Comparison of ENCODE assay signal across 23 mouse cellular contexts in genomic region chr11:76150980-76151379, GRCm38 (mm10). TPM values are rescaled to one million over a fixed set of nuclear protein-coding genes. Genes with fewer than 3 reads are reported as not detected.
DNase-seq lines count a peak whose midpoint lies in the region; ATAC-seq and TF ChIP-seq lines count a peak whose summit lies in the region.
"Had no signal": no experiment of that assay in that cellular context is flagged by ENCODE, and none has a peak within 500 bp of the region (broad histone marks: within the 10 kb centered on the region; RNA-seq: fewer than 3 reads in every experiment).

No protein-coding gene starts in this region.

- no peak overlapping the region for H3K9ac ChIP-seq in heart, adult 2 months (ENCODE audit: low read depth, low read length)
- no peak overlapping the region; the same call in 1 of the 2 replicates for H3K9ac ChIP-seq in ES-E14 (ENCODE audit: insufficient read depth, low read depth, low read length, poor library complexity, severe bottlenecking)
- no peak overlapping the region for H3K9ac ChIP-seq in embryonic facial prominence, embryonic 15.5 days
- H3K9ac ChIP-seq: forebrain, postnatal 0 days; hindbrain, embryonic 15.5 days; liver, embryonic 12.5 days had no signal

- peaks cover 8% of the 10 kb centered on the region; the same call in 1 of the 2 replicates for H3K36me3 ChIP-seq in heart, adult 2 months (ENCODE audit: control insufficient read depth, insufficient read depth, low read length)
- H3K36me3 ChIP-seq in ES-E14 (ENCODE audit: control insufficient read depth, insufficient read depth, low read length, poor library complexity, severe bottlenecking) = peaks cover 2% of the 10 kb centered on the region; the same call in 1 of the 2 replicates
- peaks cover 6% of the 10 kb centered on the region; the same call in 1 of the 2 replicates for H3K36me3 ChIP-seq in embryonic facial prominence, embryonic 15.5 days

- intact Hi-C loops in heart, adult 2 months (cut with DNase I) = no loop called here

- no peak for TF ChIP-seq POLR2A in heart, adult 2 months (IDR thresholded peaks at IDR 0.05; ENCODE audit: insufficient read depth, low read depth, low read length)

- H3K9me3 ChIP-seq in ES-E14 (ENCODE audit: control insufficient read depth, insufficient read depth, low read depth, low read length) = peaks cover 16% of the 10 kb centered on the region
- no peaks in the 10 kb centered on the region for H3K9me3 ChIP-seq in embryonic facial prominence, embryonic 15.5 days (replicated peaks)
- H3K9me3 ChIP-seq: hindbrain, embryonic 15.5 days; liver, embryonic 12.5 days had no signal

- no peaks in the 10 kb centered on the region for H3K27me3 ChIP-seq in heart, adult 2 months (ENCODE audit: control insufficient read depth, insufficient read depth, low read length)
- no peaks in the 10 kb centered on the region for H3K27me3 ChIP-seq in embryonic facial prominence, embryonic 15.5 days
- H3K27me3 ChIP-seq: hindbrain, embryonic 15.5 days; liver, embryonic 12.5 days had no signal

- no peak overlapping the region for H3K4me3 ChIP-seq in heart, adult 2 months
- no peak overlapping the region for H3K4me3 ChIP-seq in layer of hippocampus, adult 2 months
- no peak overlapping the region; a peak in 1 of 4 replicates for H3K4me3 ChIP-seq in ES-E14 (ENCODE audit: insufficient read depth in 1 of 2, low read depth in 1 of 2, low read length in 2 of 2, poor library complexity in 1 of 2, severe bottlenecking in 1 of 2)
- H3K4me3 ChIP-seq in embryonic facial prominence, embryonic 15.5 days (replicated peaks) = no peak overlapping the region
- H3K4me3 ChIP-seq: hindbrain, embryonic 15.5 days; left cerebral cortex, adult 2 months; liver, embryonic 12.5 days had no signal

- TF ChIP-seq CTCF in heart, adult 2 months (IDR thresholded peaks at IDR 0.05) = no peak
- TF ChIP-seq CTCF in layer of hippocampus, adult 2 months (conservative IDR thresholded peaks at IDR 0.05) = no peak

- TF ChIP-seq EP300 in heart, adult 2 months (IDR thresholded peaks at IDR 0.05; ENCODE audit: insufficient read depth, low read depth, low read length) = no peak

- ATAC-seq in embryonic facial prominence, embryonic 15.5 days (ENCODE audit: insufficient number of reproducible peaks, low FRiP score, low TSS enrichment, low read depth) = no peak
- no peak for ATAC-seq in erythroid progenitor cell, adult 5-6 weeks (replicated peaks; ENCODE audit: low FRiP score, poor library complexity, severe bottlenecking)
- ATAC-seq: forebrain, postnatal 0 days; intestine, embryonic 16.5 days; liver, embryonic 12.5 days had no signal

- H3K27ac ChIP-seq in heart, adult 2 months = peak overlapping the region; percentile 7
- H3K27ac ChIP-seq in layer of hippocampus, adult 2 months = peak overlapping the region; percentile 28; the same call in 1 of the 2 replicates
- peak overlapping the region; percentile 33; the same call in 1 of the 2 replicates for H3K27ac ChIP-seq in ES-E14 (ENCODE audit: insufficient read depth, low read depth, low read length, poor library complexity, severe bottlenecking)
- peak overlapping the region; percentile 36 for H3K27ac ChIP-seq in embryonic facial prominence, embryonic 15.5 days (replicated peaks)
- H3K27ac ChIP-seq: hindbrain, embryonic 15.5 days; left cerebral cortex, adult 2 months; liver, embryonic 12.5 days had no signal

- H3K4me1 ChIP-seq in heart, adult 2 months (ENCODE audit: control insufficient read depth, insufficient read depth, low read length) = peaks cover 5% of the 10 kb centered on the region
- H3K4me1 ChIP-seq in ES-E14 (ENCODE audit: control insufficient read depth in 2 of 2, insufficient read depth in 2 of 2, low read length in 2 of 2, poor library complexity in 1 of 2) = 0 out of 4 replicates have a peak, but pooled peaks cover 0 to 2% of the 10 kb centered on the region in 2 experiments
- H3K4me1 ChIP-seq in embryonic facial prominence, embryonic 15.5 days = peaks cover 26% of the 10 kb centered on the region
- H3K4me1 ChIP-seq: liver, embryonic 12.5 days had no signal

- no peak overlapping the region for H3K4me2 ChIP-seq in embryonic facial prominence, embryonic 15.5 days (replicated peaks)
- H3K4me2 ChIP-seq: hindbrain, embryonic 15.5 days; liver, embryonic 12.5 days; midbrain, embryonic 11.5 days had no signal

- 37% methylated on average over 4 of the region's 4 CpGs for WGBS in heart, adult 2 months
- 39% methylated on average over 4 of the region's 4 CpGs for WGBS in embryonic facial prominence, embryonic 15.5 days

- no peaks in the 10 kb centered on the region for H3K79me2 ChIP-seq in heart, adult 2 months (replicated peaks; ENCODE audit: control insufficient read depth, insufficient read depth, low read length)

- in situ Hi-C loops in ES-E14 (cut with MboI; ENCODE audit: low sequenced_read_pairs in 2 of 2, unreplicated experiment in 2 of 2) = no loop called here

- DNase-seq in heart, adult 2 months = no peak
- DNase-seq in heart, postnatal 4 days = no peak
- no peak for DNase-seq in layer of hippocampus, adult 2 months (ENCODE audit: low spot score in 2 of 2)
- DNase-seq in layer of hippocampus, adult 18-20 months (ENCODE audit: low spot score in 2 of 2) = no peak
- peak; percentile 11 for DNase-seq in ES-E14 (ENCODE audit: low read depth, low spot score)
- no peak for DNase-seq in frontal cortex, postnatal 25 days (ENCODE audit: low spot score in 2 of 2)
- DNase-seq: adrenal gland, postnatal 14 days; cerebellum, adult 18-20 months; forebrain, postnatal 0 days; heart, postnatal 10 days; kidney, postnatal 25 days; layer of hippocampus, adult 9-11 months; left cerebral cortex, postnatal 4 days; lung, adult 2 months; lung, postnatal 4 days; retina, postnatal 1 day had no signal

TF ChIP-seq in ES-E14, 5 proteins besides CTCF, POLR2A, EP300 and RAD21:
- TF ChIP-seq ZC3H11A (IDR thresholded peaks at IDR 0.05; ENCODE audit: borderline replicate concordance, low read depth, low read length) (no peak), CHD2 (IDR thresholded peaks at IDR 0.05; ENCODE audit: low read depth, low read length) (no peak)
TF ChIP-seq in ES-E14: peak in this region for 0.

RNA-seq across cellular contexts. Expression of gene Vps53, which starts 28.5 kb away (rescaled TPM):
- total RNA-seq in heart, adult 2 months (2021) = 10 to 100 TPM; 24.3 to 25.1 TPM
- polyA plus RNA-seq in heart, adult 2 months (2012; rRNA removed) = 16.4 and 20.5 TPM in 2 replicates
- total RNA-seq in heart, postnatal 4 days (2021) = 10 to 100 TPM; 30.8 to 31.4 TPM
- total RNA-seq in layer of hippocampus, adult 2 months (2021) = 100 to 1,000 TPM in 1 of 2 experiments, 10 to 100 TPM in 1; 97.1 to 103 TPM
- 100 to 1,000 TPM; 100 to 106 TPM for total RNA-seq in layer of hippocampus, adult 18-20 months (2021)
- 12.6 and 20.3 TPM in 2 replicates for total RNA-seq in ES-E14 (2012; rRNA removed)
- 40.3 TPM in 2 replicates for polyA plus RNA-seq in embryonic facial prominence, embryonic 15.5 days (2015; fragmentation: Nextera tagmentation; extraction: Ambion mirVana)
- total RNA-seq in erythroid progenitor cell, adult 5-6 weeks (2015; ENCODE audit: low replicate concordance) = 10.1 and 28.1 TPM in 2 replicates
- total RNA-seq in erythroid progenitor cell, adult 5-6 weeks (2017; ENCODE audit: low replicate concordance) = 6.0 and 7.3 TPM in 2 replicates

RNA-seq across cellular contexts. Expression of gene Fam57a, which starts 28.5 kb away (rescaled TPM):
- 1 to 10 TPM; 2.0 to 3.0 TPM for total RNA-seq in heart, adult 2 months (2021)
- polyA plus RNA-seq in heart, adult 2 months (2012; rRNA removed) = 4.2 and 5.4 TPM in 2 replicates
- total RNA-seq in heart, postnatal 4 days (2021) = 10 to 100 TPM in 1 of 2 experiments, 1 to 10 TPM in 1; 9.0 to 10.6 TPM
- 10 to 100 TPM; 17.7 to 20.9 TPM for total RNA-seq in layer of hippocampus, adult 2 months (2021)
- 10 to 100 TPM; 16.6 to 18.5 TPM for total RNA-seq in layer of hippocampus, adult 18-20 months (2021)
- 10.6 and 11.3 TPM in 2 replicates for total RNA-seq in ES-E14 (2012; rRNA removed)
- polyA plus RNA-seq in embryonic facial prominence, embryonic 15.5 days (2015; fragmentation: Nextera tagmentation; extraction: Ambion mirVana) = 57.4 and 74.0 TPM in 2 replicates
- total RNA-seq in erythroid progenitor cell, adult 5-6 weeks (2015; ENCODE audit: low replicate concordance) = 2.2 TPM in 1 of 2 replicates, not detected in the other
- total RNA-seq in erythroid progenitor cell, adult 5-6 weeks (2017; ENCODE audit: low replicate concordance) = not detected in 2 replicates
